Mouse (Mus musculus): Measurements from ENCODE around the gene Hck.

Gene Hck

DNA sequence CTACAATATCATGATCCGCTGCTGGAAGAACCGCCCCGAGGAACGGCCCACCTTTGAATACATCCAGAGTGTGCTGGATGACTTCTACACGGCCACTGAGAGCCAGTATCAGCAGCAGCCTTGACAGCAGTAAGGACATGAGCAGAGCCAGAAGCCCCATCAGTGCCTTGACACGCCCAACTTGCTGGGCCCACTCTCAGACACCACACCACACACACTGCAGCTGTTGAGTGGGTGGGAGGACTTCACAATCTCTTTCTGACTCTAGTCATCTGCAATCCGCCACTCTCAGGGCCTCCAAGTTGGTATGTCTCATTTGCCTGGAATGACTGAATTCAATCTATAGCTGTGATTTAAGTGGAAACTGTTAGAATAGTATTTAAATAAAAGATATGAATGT lies 42.8 kb downstream of the Hck start:
- no peak for DNase-seq (ENCODE audit: low read depth, low spot score)

DNA sequence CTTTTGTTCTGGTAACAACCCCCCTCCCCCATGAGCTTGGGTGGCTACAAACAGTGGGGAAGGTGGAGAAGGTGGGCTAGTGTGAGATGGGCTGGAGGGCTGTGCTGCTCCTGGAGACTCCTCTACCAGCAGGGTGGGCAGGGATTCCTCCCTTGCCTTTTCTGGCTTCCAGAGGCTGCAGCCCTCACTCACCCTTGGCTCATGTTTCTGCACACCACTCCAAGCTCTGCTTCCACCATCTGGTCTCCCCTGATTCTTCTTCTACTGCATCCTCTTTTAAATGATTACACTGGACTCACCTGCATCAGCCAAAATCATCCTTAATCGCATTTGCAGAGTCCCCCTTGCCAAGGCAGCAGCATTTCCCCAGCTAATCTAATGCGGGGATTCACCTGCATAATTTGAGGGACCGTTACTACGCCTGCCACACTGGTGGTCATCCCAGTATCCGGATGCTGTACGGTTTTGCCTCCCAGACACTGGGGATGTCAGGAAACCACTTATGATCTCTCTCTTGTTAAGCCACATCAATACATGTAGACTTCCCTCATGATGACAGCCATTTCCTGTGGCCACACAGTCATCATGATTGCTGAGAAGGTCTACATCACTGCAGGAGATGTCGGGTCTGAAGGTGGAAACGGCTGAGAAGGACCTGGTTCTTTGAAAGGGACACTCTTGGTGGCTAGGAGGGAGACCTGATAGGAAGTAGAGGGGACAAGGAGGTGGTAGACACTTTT lies 43.8 kb downstream of the Hck start:
- no peak for DNase-seq (ENCODE audit: low read depth, low spot score)

DNA sequence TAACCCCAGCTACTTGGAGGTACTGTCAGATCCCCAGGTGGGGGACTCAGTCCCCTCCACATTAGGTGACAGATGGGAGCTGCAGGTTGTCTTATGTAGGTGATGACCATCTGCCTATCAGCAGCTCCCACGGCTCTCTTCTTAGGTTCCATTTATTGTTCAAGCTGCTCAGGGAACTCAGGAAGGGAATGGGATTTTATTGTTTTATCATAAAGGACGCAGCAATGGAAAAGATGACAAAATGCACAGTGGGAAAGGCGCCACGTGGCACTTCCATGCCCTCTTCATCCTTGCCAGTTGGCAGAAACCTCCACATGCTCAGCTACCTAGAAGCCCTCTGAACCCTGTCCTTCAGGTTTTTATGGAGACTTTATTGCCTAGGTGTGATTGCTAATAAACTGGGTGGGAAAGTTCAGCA lies 44.8 kb downstream of the Hck start:
- no peak for DNase-seq (ENCODE audit: low read depth, low spot score)

DNA sequence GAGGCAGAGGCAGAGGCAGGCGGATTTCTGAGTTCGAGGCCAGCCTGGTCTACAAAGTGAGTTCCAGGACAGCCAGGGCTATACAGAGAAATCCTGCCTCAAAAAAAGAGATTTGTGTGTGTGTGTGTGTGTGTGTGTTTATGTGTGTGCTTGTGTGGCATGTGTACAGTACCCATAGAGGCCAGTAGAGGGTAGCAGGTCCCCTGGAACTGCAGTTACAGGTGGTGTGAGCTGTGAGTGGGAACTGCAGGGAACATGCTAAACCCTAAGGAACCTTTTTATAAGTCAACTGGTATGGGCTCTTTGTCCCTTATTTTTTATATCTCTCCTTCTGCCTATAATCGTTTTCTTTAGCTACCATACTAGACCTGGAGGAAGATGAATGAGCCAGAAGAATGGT lies 49.0 kb downstream of the Hck start:
- DNase-seq (ENCODE audit: low read depth, low spot score), result no peak

DNA sequence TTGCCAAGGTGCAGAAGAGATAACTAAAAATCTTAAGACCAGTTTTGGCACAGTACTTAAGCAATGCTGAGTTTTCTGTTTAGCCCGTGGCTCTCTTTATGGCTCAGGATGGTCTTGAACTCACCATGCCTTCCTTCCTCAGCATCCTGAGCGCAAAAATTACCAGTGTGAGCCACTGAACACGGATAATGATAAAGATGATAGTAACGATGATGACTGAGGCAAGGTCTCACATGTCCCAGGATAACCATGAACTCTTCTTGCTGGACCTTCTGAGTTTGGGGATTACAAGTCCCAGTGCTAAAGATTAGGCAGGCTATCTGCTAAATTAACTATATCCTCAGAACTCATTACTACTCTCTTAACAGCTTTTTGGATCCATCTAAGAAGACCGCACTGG lies 51.9 kb downstream of the Hck start:
- no peak for DNase-seq (ENCODE audit: low read depth, low spot score)

DNA sequence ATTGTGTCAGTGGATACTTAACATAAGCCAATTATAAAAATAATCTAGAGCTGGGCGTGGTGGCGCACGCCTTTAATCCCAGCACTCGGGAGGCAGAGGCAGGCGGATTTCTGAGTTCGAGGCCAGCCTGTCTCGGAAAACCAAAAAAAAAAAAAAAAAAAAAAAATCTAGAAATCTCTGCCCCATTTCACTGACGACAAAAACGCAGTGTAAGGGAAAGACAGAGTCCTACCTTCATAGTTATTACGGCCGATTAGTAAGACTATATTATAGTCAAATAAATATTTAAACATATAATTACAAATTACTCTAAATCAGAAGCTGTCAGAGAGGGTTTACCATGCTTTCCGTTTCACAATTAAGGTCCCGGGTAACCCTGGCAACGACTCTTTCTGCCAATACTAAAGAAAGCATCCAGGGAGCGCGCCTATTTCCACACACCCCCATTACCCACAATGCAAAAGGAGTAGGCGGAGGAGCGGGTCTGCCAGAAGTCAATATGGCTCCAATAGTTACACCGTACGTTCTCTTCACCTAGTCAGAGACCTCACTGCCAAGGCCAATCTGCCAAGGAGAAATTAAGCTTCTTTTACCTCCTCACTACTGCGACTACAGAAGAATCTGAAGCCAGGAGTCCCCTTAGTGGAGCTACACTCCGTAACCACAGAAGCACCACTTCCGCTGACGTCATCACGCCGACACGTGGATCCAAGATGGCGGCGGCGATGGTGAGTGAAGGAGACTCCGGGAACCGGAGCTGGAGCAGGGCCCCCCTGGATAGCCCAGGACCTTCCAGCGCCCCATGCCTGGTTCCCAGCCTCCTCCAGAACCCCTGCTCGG lies 52.8 kb downstream of the Hck start, which contains the start of gene Tm9sf4:
Gene Tm9sf4, plus strand, starts transcription at position 460 of the 840 bp plus-strand sequence.
- DNase-seq (ENCODE audit: low read depth, low spot score), result peak; percentile 85

DNA sequence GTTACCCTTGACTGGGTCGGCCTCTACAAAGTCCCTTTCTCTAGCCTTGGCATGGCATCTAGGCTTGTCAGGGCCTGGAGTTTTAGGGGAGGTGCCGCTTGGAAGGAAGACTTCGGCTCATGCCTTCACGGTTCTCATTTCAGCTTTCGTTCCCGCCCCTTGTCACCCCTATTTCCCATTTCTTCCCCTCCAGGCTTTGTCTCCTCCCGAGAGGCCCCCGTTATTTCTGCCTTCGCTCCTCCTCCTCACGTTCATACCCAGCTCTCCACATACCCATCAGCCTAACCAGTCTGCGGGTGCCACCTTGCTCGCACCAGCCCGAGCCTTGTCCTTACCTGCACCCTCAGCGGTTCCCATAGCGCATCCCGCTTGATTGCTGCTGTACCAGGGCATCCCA lies 53.4 kb downstream of the Hck start:
- no peak for DNase-seq (ENCODE audit: low read depth, low spot score)

DNA sequence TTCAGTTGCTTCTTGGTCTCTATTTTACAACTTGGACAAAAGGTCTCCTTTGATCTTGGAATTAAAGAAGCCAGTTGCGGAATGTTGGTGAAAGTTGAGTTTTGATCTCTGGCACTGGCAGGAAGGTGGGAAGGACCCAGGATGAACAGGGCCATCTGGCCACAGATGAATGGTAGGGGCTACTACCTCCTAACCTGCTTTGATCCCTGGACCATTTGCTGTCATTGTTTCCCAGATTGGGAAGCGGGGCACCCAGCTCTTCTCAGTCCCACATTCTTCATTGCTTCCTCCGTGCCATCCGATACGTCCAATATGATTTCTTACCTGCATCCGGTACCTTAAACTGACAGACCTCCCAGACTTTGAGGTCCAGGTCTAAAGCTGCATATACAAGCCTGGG lies 58.9 kb downstream of the Hck start:
- DNase-seq (ENCODE audit: low read depth, low spot score), result no peak

DNA sequence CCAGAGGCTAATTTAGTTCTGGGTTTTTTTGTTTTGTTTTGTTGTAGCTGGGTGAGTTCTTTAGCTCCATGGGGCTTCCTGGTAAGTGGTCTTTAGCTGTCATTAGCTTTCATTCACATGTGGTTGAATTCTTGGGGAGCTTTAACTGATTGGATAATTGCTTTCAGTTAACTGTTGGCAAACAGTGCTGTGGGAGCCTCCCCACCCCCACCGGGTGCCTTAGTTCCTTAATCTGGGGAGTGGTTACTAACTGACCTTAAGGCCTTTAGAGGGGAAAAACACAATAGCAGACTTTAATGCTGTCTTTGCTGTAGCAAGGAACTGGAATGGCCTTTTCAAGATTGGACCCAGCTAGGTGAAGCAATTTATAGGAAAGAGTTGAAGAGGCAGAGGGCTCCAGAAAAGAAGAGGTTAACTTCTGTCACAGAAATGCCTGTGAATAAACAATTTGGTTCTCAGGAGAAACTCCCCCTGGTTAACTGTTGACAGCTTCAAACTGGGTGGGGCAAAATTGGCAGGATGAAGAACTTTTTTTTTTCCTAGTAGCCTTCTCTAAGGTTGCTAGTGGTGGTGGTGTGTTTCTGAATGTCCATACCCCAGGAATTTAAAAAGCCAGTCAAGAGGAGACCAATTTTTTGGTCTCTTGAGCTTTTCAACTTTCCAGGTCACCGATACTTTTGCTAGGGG lies 60.0 kb downstream of the Hck start:
- DNase-seq (ENCODE audit: low read depth, low spot score), result no peak

DNA sequence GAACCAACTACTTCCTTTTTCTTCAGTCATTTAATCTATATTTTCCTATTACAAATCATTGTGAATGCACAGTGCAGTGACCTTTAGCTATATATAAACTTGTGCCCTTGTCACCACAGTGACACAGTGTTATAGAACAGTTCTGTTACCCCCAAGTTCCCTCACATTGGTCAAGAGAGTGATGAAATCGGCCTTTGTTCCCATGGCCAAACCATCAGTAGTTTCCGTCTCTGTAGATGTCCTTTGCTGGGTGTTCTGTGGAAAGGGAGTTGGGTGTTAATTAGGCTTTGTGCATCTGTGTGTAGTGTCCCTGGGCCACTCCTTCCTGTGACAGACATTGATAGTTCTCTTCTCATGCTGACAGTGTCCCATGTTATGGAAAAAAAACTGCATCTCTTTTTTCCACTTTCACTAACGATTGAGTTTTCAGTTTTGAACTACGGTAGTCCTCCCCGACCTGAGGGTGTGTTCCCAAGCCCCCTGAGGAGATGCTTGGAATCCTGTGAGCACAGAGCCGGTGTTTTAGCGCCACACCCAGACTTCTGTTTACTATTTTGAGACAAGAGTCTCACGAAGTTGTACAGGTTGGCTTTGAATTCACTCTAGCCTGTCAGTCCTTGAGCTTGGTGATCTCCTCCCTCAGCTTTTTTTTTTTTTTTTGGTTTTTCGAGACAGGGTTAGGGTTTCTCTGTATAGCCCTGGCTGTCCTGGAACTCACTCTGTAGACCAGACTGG lies 62.4 kb downstream of the Hck start:
- no peak for DNase-seq (ENCODE audit: low read depth, low spot score)

DNA sequence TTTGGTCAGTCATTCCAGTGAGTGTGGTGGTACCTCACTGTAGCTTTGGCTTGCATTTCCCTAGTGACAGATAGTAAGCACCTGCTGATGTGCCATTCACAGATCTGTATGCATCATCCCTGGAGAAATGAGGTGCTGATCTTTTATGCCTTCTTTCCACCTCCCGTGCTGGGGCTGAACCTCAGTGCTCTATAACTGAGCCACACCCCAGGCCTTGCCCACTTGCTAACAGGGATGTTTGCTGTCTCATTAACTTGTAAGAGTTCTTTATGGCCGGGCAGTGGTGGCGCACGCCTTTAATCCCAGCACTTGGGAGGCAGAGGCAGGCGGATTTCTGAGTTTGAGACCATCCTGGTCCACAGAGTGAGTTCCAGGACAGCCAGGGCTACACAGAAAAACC lies 63.7 kb downstream of the Hck start:
- DNase-seq (ENCODE audit: low read depth, low spot score), result no peak

DNA sequence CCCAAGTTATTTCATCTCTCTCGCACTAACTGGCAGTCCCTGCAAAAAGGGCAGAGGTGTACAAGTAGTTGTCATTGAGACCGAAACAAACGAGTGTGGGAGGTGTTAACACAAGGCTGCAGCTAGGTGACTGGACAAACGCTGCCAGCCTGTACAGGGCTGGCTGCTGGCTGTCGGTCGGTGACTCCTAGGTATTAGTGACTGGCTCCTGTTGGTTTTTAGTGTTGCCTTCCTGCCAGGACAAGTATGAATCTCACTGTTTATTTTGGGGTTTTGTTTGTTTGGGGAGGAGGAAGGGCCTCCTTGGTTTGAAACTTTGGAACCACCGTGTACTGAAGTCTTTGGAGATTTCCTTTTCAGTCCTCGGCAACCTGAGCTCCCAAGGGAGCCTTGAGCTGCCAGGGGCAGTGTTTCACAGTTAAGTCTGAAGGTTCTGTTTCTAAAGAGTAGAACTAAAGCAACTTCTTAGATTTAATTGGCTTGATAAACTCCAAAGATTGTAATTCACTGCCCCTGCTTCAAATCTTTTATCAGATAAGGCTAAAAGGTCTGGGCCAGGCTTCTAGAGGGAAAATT lies 67.8 kb downstream of the Hck start:
- no peak for DNase-seq (ENCODE audit: low read depth, low spot score)

DNA sequence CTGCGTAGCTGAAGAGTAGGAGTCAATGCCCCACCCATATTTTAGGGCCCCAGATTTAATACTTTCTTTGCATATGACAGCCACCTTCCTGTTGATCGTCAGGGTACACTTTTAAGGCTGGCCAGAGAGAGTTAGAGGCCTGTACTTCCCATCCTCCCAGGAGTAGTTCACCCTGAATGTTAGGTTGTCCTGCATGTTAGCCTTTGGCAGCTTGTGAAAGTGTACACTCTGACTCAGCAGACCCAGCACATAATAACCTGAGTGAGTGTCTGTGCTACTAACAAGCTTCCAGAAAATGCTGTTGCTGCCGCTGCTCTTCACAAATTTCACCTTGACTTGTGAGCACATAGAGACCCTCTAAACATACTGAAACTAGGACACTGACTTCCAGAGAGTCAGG lies 68.9 kb downstream of the Hck start:
- no peak for DNase-seq (ENCODE audit: low read depth, low spot score)

DNA sequence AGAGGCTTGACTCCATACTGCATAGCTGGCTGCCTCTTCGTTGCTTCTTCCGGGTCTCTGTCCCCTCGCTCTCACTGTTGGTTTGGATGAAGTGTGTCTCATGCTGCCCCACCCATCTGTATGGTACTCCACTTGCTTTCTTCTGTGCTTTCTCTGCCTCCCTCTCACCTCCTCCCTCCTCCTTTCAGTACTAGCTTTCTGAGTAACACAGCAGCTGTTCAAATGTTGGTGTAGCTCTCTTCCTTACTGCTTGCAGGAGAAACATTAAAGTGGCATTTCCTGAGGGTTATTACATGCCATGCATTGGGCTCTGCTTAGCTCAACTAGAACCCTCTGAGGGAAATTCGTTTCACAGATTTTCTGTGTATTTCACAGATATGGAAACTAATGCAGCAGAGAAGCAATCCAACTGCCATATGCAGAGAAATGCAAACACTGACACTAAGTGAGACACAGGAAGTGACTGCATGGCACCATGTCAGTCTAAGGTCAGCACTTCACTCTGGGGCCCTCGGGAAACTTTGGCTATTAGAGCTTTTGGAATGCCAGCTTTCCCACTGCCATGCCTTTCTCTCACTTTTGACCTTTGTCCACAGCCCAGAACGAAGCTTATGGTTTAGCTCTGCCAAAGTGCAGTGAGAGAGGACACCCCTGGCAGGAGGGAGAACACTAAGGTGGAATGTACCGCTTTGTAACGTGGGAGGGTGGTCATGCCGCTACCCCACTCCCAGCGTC lies 71.0 kb downstream of the Hck start:
- DNase-seq (ENCODE audit: low read depth, low spot score), result no peak

DNA sequence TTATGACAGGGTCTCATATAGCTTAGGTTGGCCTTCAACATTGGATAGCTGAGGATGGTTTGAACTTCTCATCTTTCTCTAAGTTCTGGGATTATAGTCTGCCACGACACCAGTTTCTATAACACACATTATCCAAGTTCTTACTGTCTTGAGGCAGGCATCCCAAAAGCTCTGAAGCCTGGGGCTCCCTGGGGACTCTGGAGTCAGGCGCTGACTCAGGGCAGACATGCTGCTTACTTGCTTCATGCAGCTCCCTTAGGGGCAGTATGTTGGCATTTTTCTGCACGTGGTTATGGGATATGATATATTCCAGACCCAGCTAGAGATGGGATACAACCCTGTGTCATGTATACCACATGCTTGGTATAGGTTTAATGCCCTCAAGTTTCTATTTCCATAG lies 71.7 kb downstream of the Hck start:
- DNase-seq (ENCODE audit: low read depth, low spot score), result no peak

DNA sequence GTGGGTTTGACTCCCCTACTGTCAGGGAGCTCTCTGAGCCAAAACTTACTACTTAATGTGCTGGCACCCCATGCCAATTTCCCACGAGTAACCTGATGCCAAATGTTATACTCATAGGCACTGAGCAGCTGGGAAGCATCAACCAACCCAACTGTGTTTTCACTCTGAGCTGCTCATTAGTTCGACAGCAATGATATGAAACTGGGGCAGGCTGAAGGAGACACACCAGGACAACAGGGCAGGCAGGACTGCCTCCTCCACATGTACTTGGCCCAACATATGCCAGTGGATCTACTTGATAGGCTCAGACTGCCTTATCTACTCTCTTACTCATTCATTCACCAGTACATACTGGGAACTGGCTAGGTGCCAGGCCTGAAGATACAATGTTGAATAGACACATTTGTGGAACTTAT lies 77.9 kb downstream of the Hck start:
- no peak for DNase-seq (ENCODE audit: low read depth, low spot score)

DNA sequence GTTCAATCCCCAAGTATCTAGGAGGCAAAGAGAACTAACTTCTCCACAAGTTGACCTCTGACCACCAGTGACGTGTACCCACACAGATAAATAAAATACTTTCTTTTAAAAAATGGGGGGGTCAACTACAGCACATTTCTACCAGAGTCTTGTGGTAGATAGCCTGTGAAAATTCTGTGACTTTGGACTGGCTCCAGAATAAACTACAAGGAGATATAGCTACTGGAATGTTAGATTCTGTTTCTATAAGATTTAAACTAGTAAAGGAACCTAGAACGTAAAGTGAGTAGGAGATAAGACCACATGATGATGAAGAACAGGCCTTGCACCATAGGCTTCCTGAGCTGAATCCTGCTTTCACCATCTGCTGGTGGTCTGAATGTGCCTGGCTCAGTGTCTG lies 79.6 kb downstream of the Hck start:
- DNase-seq (ENCODE audit: low read depth, low spot score), result no peak

DNA sequence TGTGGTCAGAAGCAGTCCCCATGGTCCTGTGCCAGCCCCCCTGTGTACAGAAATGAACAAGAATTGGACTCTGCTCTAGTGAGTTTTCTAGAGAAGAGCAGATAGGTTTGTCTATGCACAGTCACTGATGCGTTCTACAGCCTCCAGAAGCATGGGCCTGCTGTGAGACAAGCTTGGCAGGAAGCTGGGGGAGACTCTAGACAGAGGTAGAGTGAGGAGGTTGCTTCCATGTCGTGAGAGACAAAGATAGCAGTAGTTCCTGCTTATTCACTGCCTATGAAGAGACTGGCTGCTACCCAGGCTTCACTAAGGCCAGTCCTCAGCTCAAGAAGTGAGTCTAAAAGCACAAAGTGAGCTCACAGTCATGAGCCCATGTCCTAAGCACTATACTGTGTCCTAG lies 83.0 kb downstream of the Hck start:
- DNase-seq (ENCODE audit: low read depth, low spot score), result no peak

DNA sequence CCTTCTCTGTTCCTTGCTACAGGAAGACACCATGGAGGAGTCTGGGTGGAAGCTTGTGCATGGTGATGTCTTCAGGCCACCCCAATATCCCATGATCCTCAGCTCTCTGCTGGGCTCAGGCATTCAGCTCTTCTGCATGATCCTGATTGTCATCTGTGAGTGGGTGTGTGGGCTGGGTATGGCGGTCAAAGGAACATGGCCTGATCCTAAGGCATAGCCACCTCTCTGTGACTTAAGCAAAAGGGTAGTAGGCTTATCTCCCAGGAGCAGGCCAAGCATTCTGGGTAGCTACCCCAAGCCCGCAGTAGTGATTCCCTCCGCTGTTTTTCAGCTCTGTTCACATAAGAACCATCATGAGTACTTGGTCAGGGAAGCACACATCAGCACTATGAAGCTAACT lies 86.0 kb downstream of the Hck start:
- no peak for DNase-seq (ENCODE audit: low read depth, low spot score)

DNA sequence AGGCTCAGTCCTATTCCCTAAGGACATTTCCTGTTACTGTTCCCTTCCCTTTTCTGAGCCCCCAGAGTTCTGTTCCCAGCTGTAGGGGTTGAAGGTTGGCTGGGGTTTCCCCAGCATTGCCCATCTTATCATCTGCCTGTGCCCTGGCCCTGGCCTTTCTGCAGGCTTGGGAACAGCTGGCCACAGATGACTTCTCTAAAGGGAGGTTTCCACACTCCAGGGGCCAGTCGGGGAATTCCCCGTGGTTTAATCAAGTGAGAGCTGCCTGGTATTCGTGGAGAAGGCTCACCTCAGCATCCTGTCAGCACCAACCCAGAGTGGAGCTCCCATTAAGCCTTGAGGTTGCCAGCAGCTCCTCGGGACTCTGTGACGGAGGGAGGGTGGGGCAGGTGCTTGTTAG lies 90.2 kb downstream of the Hck start:
- DNase-seq (ENCODE audit: low read depth, low spot score), result no peak

DNA sequence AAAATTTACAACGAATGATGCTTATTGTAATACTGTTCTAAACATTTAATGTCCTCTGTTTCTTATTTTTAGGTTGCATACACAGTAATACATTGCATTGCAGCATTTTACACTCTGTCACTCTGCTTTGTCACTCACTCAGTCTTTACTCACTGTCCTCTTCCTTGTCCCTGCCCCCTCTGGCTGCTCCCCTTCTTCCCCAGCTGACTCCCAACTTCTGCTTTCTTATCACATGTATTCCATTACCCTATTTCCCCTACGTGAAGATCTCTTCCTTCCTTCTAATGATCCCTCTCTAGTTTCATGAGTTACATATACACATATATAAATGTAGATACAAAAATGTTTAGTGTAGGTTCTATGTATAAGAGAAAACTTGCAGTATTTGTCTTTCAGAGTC lies 90.8 kb downstream of the Hck start:
- no peak for DNase-seq (ENCODE audit: low read depth, low spot score)

Data from c-Kit-negative CD71-positive TER-119-positive erythroid progenitor cells, embryonic 14.5 days (primary cell).